Mouse (Mus musculus): ENCODE results near the gene Ddx23.

DNA sequence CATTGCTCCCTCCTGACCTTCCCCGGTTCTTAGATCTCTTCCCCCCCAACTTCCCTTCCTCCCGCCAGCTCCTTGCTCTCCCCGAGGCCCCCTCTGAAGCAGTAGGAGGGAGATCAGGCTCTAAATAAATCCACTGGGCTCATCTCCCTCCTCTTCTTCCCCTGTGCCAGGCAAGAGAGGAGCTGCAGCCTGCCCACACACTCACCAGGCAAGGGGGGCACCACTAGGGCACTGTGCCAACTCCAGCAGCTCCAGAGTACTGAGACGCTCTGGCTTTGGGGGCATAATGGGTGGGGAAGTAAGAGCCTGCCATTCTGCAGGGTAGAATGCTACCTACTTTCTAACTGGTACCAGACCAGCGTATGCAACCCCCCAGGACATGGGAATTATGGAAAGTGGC is 26.2 kb downstream of the Ddx23 start:
- TF ChIP-seq POLR2A (IDR thresholded peaks at IDR 0.05; ENCODE audit: low read depth, low read length) (no peak), CTCF (IDR thresholded peaks at IDR 0.05; ENCODE audit: extremely low read depth, insufficient read depth, insufficient read length, insufficient replicate concordance) (no peak)

Data from spleen, adult 2 months (tissue).